Mouse (Mus musculus) left cerebral cortex, postnatal 4 days (tissue): ENCODE data around the gene Arf5. TPM values are rescaled to one million over a fixed set of nuclear protein-coding genes. Genes with fewer than 3 reads are reported as not detected.

Experiments used
- DNase-seq: peaks from one replicate; pipeline ENCODE4 v3.0.0-alpha.2; 2022
- intact Hi-C: fragments of 180-260 bp; cut with DNase I; formaldehyde crosslinking; loops from one replicate; pipeline ENCODE4 v1.15.1; 2025
- total RNA-seq, 2 experiments: library from RNA; stranded (reverse); gene quantifications; 2 replicates each; pipeline ENCODE4 v1.2.3; 2021

The Arf5 gene
- 100 to 1,000 TPM; 349 to 350 TPM for total RNA-seq

GRCm38 (mm10) chr6:28423313-28423712 is at the start of gene Arf5:
Gene Arf5, plus strand, starts transcription at chr6:28423560.
- intact Hi-C loops, result no loop called here

GRCm38 (mm10) chr6:28381983-28382382 is 41.4 kb upstream of the Arf5 start:
- no peak for DNase-seq
- intact Hi-C loops, result no loop called here

More at GRCm38 (mm10) chr6:28423313-28423712, at the start of gene Arf5:
- DNase-seq, result peak; percentile 97

GRCm38 (mm10) chr6:28385169-28385568 is 38.2 kb upstream of the Arf5 start:
- intact Hi-C loops, result no loop called here

GRCm38 (mm10) chr6:28389038-28389437 is 34.3 kb upstream of the Arf5 start:
- intact Hi-C loops, result no loop called here
- DNase-seq, result no peak

More at GRCm38 (mm10) chr6:28385169-28385568, 38.2 kb upstream of the Arf5 start:
- no peak for DNase-seq

GRCm38 (mm10) chr6:28396051-28396852 is 27.1 kb upstream of the Arf5 start:
- intact Hi-C loops, result loop anchor here (10.0 kb wide), 1 partner anchor 131 kb away; no protein-coding TSS in a partner anchor
- DNase-seq, result no peak

GRCm38 (mm10) chr6:28396853-28397457 is 26.4 kb upstream of the Arf5 start:
- intact Hi-C loops, result loop anchor here (10.0 kb wide), 1 partner anchor 132 kb away; no protein-coding TSS in a partner anchor
- DNase-seq, result no peak

GRCm38 (mm10) chr6:28397681-28398203 is 25.6 kb upstream of the Arf5 start, which contains the start of gene Zfp800:
Gene Zfp800, minus strand, starts transcription at chr6:28398005.
- intact Hi-C loops, result loop anchor here (10.0 kb wide), 1 partner anchor 133 kb away; no protein-coding TSS in a partner anchor
- peak; percentile 33 for DNase-seq

GRCm38 (mm10) chr6:28398726-28399125 is 24.6 kb upstream of the Arf5 start:
- intact Hi-C loops, result loop anchor here (10.0 kb wide), 1 partner anchor 134 kb away; no protein-coding TSS in a partner anchor
- DNase-seq, result no peak

GRCm38 (mm10) chr6:28399791-28400190 is 23.6 kb upstream of the Arf5 start:
- intact Hi-C loops, result loop anchor here (10.0 kb wide), 1 partner anchor 135 kb away; no protein-coding TSS in a partner anchor
- no peak for DNase-seq

- no peak for DNase-seq
- intact Hi-C loops, result no loop called here
Measured at GRCm38 (mm10) chr6:28410053-28410452, 13.3 kb upstream of the Arf5 start.

GRCm38 (mm10) chr6:28411236-28411635 is 12.1 kb upstream of the Arf5 start:
- intact Hi-C loops, result no loop called here
- no peak for DNase-seq

- DNase-seq, result no peak
Measured at GRCm38 (mm10) chr6:28416981-28417380, 6.4 kb upstream of the Arf5 start.

GRCm38 (mm10) chr6:28418449-28418848 is 4.9 kb upstream of the Arf5 start:
- intact Hi-C loops, result no loop called here
- DNase-seq, result peak; percentile 89

More at GRCm38 (mm10) chr6:28416981-28417380, 6.4 kb upstream of the Arf5 start:
- intact Hi-C loops, result no loop called here

- intact Hi-C loops, result no loop called here
Measured at GRCm38 (mm10) chr6:28419673-28420072, 3.7 kb upstream of the Arf5 start.

GRCm38 (mm10) chr6:28420361-28420760 is 3.0 kb upstream of the Arf5 start:
- no peak for DNase-seq
- intact Hi-C loops, result no loop called here

More at GRCm38 (mm10) chr6:28419673-28420072, 3.7 kb upstream of the Arf5 start:
- no peak for DNase-seq

GRCm38 (mm10) chr6:28420865-28421264 is 2.5 kb upstream of the Arf5 start:
- no peak for DNase-seq
- intact Hi-C loops, result no loop called here

GRCm38 (mm10) chr6:28421469-28422000 is 1.8 kb upstream of the Arf5 start:
- DNase-seq, result peak; percentile 90
- intact Hi-C loops, result no loop called here

GRCm38 (mm10) chr6:28422651-28423290 is 589 bp upstream of the Arf5 start:
- no peak for DNase-seq
- intact Hi-C loops, result no loop called here

- DNase-seq, result peak; percentile 61
- intact Hi-C loops, result no loop called here
Measured at GRCm38 (mm10) chr6:28423767-28424695, 671 bp downstream of the Arf5 start.
